Mouse (Mus musculus) adrenal gland, postnatal 25 days (tissue): ENCODE data around the gene Wwc1. TPM values are rescaled to one million over a fixed set of nuclear protein-coding genes. Genes with fewer than 3 reads are reported as not detected.

ENCODE experiments used
- DNase-seq: peaks from one replicate; pipeline ENCODE4 v3.0.0; 2021; ENCODE audit warnings: mixed read lengths
- long read RNA-seq: library from polyadenylated mRNA; stranded (forward); transcript quantifications from one replicate; pipeline ENCODE4 v2.0.0, GENCODE M21; 2021
- total RNA-seq: library from RNA; stranded (reverse); gene quantifications from 2 replicates; pipeline ENCODE4 v1.2.3, GENCODE M21; 2021

The Wwc1 gene
- total RNA-seq = 80.2 and 103 TPM in 2 replicates
- long read RNA-seq, full-length matches to known transcripts = 73 of 118 reads
- long read RNA-seq, partial matches to known transcripts = 35 of 118 reads
- long read RNA-seq, other reads (novel, unspliced or antisense) = 10 of 118 reads

DNA sequence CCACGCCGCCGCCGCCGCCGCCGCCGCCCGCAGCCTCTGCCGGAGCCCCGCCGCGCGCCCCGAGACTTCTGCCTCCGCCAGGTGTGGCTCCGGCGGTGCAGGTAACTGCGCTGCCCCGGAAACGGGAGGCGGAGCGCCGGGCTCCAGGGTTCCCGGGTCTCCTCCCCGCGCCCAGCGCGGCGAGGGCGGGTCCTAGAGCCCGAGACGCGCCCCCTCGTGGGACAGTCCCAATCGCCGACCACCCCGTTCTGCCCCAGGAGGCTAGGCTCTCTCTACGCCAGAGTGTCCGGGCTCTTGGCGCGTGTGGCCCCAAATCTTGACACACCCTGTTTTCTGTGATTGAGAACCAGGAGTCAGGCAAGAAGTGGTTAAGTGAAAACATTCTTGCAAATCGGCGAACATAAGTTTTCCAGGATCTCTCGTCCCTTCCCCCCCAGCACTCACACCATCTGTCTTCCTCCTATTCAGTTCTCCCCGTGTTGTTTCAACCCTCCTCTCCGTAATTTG is at the start of gene Wwc1:
TSS of gene Wwc1 (minus strand) at position 117 of the 507 bp plus-strand sequence.
- DNase-seq = peak; percentile 75

DNA sequence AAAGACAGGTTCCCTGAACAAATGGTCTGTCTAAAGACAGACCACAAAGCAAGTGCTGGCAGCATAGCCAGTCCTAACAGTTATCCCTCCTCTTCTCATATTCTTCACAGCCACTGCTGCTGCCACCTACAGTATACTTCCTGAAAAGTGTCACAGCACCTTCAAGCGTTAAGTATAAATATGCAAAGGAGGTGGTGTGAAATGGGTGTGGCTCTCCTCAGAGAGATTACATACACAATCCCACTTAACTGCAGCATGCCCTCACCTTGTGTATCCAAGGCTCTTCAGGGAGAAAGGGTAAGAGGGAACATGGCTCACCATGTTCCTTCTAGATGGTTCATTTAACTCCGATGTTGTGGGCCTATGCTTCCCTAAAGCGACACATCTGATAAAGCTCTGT is 39.7 kb upstream of the Wwc1 start:
- DNase-seq = no peak

DNA sequence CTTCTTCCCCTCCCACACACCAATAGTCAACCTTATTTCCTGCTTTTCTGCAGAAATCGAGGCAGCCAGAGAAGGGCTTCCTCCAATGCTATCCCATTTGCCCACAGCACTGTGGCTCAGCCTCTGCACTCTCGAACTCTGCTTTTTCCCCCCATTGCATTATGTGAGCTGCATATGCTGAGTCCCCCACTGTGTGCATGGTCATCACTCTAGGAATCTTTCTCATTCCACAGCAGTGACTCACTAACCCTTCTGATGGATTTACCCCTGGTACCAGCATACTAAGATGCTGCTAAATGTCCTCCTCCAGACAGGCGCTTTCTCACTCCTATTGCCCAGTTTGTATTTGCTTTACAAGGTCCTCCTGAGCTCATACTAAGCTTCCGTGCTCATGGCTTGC is 32.9 kb upstream of the Wwc1 start:
- DNase-seq = no peak

DNA sequence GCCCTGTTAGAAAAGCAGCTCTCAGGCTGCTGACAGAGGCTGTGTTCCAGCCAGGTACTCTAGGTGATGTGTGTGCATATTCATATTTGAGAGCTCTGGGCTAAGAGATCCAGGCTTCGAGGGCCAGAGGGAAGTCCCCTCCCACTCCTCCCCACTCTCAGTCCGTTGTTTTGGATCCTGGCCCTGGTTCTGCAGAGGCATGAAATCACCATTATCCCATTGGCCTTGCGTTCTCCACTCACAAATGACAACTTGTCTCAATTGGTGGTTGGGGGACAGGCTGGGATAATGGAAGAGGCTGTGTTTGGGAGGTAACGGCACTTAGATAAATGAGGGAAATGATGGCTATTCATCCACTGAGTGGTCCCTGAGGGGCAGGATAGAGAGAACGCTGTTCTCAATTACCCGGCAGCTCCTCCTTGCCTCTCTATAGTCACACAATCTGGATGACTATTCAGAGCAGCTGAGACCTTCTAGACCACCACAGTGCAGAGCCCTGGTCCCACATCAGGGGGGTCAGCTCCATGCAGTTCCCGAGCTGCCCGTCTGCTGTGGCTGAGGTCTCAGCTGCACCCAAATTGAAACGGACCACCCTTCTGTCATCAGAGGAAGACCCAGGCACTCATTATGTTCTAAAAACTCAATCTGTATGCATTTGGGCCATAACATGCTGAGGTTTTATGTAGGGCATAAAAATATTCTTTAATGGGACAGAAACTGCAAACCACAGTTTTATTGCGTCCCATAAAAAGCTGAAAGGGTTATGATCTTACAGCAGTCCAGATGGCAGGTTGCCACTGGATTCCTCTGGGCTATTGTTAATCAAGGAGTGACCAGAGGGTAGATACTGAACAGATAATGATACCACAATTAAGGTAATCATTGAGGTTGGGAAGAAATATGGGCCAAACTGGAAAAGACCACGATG is 29.2 kb upstream of the Wwc1 start:
- DNase-seq = no peak

DNA sequence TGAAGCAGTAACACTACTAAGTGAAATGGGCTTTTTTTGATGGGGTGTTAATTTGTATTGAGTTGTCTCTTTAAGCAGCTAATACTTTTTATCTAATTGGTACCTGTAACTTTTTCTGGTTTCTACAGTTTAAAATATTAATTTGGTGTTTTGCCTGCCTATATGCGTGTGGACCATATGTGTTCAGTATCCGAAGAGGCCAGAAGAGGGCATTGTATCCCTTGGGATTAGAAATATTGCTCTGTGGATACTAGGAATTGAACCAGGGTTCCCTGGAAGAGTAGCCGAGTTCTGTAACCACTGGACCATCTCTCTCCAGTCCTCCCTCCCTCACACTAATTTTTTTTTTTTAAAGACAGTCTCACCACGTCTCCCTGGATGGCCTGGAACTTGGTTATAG is 22.6 kb upstream of the Wwc1 start:
- no peak for DNase-seq

DNA sequence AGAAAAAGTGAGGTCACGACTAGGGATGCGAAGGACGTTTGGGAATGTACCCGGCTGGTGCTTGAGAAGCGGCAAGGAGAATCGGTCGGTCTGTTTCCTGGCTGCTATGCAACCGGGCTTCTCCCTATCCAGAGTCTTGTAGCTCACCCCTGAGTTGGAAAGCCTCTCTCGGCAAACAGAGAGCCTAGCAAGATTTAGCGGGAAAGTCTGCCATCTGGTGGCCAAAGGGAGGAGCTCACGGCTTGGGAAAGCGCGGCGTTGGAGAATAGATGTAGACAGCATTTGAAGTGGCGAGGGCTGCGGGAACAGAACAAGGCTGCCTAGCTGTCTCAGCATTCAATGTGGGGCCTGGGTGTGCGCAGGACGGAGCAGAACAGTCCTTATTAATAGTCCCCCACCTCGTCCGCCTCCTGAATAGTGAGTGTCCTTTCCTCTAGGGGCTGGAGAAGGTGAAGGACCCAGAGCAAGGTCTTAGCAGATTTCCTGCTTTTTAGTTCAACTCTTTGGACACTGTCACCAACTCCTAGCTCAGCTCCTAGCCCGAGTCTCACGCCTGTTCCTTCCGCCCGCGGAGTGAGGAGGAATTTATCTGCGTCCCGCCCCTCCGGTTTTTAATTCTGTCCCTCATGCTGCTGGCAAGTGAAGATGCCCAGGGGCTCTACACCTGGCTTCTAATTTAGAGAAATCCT is 21.1 kb upstream of the Wwc1 start:
- peak; percentile 85 for DNase-seq

DNA sequence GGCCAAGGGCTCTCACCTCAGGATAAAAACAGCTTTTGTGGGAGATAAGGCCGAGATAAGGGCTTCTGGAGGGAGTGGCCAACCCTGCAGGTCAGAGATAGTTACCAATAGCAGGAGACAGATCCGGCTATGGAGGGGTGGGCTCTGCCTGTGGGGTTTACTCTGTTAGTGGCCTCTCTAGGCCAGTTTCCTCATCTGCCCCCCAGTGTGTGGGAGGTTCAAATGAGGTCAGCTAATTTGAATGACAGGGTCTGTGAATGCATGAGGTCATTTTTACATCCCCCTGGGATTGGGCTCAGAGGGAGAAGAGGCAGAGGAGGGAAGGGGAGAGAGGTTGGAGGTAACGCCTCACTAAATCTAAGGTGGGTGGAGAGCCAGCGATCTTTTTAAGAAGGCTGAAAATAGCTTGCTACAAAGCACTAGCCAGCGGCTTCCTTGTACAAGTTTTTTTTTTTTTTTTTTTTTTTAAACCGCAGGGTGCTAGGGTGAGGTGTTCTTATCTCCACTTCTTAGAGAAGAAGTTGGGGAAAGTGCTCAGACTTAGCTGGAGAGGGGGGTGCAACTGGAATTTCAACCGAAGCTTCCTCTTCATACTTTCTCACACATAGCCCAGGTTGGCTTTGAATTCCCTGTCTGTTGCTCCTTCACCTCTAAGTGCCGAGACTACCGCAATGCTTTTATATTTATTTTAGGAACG is 20.4 kb upstream of the Wwc1 start:
- no peak for DNase-seq

DNA sequence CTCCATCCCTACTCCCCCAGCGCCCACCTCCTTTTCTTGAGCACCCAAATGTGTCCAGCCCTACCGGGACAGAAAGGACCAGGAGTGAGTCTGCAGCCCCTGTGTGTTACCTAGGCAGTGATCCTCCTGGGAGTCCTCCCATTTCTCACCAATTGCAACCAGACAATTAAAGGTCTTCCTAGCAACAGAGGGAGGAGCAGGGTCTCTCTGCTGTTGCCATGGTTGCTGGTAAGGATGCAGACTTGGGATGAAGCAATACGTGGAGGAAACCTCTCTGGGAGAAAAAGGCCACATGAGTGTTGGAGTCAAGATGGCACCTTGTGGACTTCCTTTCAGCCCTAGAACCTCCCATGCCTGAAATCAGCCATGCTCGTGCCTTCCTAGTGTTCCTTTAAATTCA is 19.7 kb upstream of the Wwc1 start:
- no peak for DNase-seq

DNA sequence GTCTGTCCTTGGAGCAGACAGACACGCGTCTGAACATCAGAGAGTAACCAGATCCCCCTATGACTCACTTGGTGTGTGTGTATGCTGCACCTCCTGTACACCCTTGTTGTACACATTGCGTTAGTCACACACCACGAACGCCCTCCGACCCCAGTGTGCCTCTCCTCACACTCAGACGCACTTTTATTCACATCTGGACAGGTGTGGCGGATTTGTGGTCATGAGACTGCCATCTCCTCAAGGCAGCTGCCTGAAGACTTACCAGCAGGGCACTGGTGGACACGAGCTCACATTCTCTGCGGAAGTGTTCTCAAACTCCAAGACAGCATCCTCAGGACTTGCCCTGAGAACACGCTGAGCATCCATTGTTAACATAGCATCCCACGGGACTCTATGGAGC is 17.7 kb upstream of the Wwc1 start:
- DNase-seq = no peak

DNA sequence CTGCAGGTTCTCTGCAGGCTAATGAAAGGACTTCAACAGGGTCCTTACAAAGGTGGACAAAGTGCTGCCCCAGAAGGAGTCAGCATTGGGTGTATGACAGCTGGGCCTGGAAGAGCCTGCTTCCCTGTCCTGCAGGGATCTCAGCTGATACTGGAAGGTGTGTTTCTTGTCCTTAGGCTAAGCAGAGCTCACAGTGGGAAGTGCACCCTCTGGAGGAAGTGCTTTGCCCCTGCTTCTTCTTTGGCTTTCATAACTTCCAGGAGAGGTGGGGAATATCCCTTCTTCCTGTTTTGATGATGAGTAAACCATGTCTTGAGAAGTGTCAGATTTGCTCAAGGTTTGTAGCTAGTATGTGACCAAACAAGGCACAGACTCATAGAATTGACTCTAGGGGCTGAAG is 15.0 kb upstream of the Wwc1 start:
- no peak for DNase-seq

DNA sequence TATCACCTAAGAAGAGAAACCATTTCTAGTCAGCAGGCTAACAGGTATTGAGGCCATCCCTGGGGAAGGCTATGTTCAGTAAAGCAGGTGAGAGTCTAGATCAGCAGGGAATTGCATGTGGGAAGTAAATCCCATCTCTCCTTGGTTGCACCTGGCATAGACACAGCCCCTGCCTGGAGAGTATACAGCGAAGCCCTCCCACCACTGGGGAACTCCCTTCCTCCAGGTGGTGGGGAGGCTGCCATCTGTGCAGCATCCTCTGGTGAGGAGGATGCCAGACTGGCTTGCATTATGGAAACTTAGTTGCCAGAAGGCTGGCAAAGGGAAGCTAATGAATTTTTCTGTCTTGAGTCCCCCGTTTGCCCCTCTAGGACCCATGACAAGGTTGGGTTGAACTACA is 11.5 kb upstream of the Wwc1 start:
- no peak for DNase-seq

DNA sequence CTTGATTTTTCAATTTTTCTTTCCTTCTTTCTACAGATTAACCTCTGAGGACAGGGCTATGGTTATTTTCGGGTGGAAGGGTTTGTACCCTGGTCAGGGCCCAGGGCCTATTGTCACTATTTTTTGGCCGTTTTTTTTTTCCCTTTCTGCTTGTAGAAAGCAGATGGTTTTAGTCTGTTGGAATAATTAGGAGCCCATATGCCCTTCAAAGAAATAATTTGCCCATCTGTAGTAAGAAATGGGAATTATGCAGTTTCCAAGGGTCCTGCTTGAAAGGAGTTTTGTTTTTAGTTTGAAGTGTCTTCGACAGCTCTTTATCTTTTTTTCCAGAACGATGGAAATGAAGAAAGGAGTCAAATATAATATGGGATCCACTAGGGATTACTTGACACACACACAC is 9.6 kb upstream of the Wwc1 start:
- no peak for DNase-seq

DNA sequence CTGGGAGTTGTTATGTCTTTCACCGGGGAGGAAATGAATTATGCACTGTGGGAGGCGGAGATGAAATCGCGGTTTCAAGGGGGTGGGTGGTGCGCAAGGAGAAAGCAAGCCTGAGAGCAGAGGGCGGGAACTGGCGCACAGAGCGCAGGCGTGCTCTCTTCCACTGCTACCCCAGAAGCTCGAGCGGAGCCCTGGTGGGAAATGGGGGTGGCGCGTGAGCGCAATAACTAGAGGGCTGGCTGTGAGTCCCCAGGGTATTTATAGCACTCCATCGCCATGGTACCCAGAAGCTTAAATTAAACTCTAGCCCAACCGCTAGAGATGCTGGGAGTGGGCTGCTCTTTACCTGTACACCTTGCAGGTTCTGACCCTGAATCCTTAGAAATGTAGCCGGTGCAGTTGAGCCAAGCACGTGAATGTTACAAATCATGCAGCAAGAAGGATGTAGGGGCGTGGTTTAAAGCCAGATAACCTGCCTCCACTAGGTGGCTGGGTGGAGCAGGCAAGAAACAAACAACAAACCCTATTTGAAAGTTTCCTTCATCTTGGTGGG is 5.6 kb upstream of the Wwc1 start:
- DNase-seq = peak; percentile 50

DNA sequence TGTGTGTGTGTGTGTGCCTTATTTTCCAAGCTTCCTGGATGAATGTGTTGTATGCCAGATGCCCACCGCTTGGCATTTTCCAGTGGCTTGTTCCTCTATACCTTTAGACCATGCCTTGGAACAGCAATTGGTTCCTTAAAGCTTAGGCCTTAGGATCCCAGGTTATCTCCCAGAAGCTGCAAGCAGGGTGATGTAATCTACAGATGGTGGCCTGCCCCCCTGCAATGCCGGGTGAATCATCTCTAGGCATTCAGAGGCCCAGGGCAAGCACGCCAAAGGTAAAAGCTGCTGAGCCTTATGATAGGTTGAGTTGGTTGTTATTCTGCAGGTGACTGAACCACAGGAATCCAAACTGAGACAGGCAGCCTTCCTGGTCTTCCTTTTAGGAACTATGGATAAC is 2.4 kb upstream of the Wwc1 start:
- no peak for DNase-seq

DNA sequence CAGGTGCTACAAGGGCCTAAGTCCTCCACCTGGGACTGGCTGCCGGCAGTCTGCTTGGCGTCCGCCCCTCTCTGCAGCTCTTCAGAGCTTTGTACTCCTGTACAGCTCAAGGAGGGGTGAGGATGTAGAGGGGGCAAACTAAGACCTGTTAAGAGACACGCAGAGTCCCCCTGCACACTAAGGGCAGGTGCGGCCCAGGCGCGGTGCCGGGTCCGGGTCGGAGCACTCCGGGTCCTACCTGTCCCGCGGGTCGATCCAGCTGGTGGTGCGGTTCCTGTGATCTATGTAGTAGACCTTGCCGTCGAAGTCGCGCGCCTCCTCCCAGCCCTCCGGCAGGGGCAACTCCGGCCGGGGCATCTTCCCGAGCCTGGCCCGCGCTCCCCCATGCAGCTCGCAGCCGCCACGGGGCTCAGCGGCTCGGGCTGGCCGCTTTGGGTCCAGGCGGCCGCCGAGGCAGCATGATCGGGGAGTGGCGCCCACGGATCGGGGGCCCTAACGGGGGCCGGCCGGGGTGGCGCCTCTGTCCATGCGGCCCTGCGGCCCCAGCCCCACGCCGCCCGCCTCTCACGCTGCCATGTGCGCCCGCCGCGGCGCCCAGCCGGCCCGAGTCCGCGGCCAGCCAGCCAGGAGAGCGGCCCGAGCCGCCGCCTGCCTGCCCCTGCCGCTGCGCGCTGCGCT is 455 bp downstream of the Wwc1 start:
- DNase-seq = peak; percentile 25

DNA sequence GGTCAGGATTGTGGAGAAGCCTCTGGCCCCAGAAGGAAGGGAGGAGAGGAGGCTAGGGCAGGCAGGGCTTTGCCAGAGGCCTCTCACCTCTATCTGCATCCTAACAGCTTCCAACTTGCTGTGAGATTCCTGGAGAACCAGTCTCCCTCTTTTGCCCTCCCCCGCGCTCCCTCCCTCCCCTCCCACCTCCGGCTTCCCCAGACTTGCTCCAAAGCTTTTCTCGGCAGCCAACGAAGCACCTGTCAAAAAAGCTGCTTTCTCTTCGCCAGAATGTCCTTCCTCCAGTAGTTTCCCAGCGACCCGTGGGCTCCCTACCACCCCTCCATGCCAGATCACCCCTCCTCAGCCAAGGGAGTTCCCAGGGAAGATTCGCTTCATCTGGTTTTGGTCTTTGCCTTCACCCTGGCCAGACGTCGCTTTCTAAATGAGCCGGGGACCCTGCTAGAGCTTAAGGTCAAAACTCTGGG is 1.0 kb downstream of the Wwc1 start:
- DNase-seq = peak; percentile 29

DNA sequence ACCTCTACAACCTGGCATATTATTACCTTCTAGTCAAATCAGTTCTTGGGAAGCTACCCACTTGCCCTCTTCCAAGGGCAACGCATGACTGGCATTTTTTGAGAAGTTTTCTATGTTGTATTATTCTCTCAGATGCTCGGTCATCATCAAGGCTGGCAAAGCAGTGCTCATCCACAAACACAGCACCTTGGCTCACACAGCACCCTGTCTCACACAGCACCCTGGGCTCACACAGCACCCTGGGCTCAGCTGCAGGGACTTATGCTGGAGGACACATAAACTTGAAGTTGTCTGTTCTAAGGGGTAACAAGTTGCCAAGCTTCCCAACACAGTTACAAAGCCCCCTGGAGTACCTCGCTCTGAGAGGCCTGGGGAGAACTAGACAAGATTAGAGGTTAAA is 2.5 kb downstream of the Wwc1 start:
- DNase-seq = no peak

DNA sequence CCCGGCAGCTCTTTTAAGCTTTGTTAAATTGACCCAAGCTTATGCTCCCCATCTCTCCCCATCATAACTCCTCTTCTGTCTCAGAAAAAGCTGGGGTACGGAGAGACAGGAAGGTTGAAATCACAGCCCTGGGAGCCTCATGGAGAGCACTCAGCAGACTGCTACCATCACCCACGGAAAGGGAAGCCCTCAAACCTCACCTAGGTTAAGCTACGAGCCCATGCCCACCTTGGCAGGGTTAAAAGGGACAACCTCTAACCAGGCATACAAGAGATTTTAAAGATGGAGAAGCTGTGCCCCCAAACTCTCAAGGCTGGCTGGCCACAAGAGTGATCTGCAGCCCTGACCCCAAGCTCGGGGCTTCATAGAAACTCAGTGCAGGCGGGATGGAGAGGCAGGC is 3.2 kb downstream of the Wwc1 start:
- DNase-seq = no peak

DNA sequence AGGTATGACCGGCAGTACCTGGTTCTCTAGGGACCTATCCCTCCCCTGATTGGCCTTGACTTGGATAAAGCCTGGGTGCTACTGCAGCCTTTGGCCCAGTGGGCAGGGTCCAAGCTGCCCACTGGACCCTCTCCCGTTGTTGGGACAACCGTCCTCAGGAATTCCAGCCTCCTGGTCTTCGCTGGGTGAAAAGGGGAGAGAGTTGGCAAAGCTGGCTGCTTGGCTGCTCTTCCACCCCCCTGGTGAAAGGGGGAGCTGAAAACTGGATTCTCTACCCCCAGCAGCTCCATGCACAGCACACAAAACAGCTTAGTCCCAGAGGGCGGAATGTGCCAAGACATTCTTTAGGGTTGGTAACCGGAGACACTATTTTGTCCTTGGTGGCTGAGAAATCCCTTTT is 3.8 kb downstream of the Wwc1 start:
- DNase-seq = no peak

DNA sequence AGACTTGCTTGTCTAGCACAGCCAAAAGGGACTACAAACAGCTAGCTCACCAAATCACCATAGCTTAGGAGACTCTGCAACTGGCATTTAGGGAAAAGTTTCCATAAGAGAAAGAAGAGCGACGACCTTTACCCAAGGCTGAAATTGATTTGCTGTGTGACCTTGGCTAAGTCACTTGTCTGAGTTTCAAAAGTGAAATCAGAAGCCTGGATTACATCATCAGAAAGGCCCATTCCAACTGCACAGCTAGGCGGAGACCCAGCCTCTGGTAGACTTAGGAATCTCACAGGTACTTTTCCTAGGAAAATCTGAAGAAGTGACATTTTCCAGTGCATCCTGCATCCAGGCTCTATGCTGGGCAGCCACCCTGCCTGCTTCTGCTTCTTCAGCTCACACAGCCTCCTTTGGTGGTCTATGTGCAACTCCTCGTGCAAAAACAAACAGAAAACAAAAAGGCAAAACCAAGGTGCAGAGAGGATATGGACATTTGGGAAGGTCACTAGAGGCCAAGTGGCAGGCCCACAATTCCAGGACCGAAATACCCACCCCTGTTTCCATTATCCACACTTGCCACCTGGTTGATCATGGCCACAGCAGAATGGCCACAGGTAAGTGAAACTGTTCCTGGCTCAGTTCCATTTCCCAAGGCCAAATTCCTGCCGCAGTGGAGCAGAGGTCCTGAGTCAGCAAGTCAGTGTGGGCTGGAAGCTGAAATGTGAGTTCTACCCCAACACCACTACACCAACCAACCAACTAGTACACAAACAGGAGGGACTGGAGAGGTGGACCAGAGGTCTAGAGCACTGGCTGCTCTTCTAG is 5.5 kb downstream of the Wwc1 start:
- DNase-seq = peak; percentile 51

DNA sequence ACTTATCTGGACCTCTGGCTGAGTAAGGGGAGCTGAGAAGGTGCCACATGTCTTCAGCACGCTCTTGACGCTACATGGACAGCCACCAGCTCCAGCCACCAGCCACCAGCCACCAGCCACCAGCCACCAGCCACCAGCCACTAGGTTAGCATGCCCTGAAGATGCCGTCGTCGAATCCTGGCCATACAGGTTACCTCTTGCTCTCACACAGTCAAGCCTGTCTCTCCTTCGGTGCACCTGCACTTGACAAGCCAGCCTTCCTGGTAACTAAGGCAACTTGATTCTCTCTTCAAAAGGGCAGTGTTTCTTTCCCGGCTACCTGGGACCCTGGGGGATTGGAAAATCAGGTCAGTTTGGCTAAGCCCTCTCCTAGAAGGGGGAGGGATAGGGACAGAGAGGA is 7.2 kb downstream of the Wwc1 start:
- no peak for DNase-seq
